Mouse (Mus musculus): Measurements from ENCODE around the gene Acp7.
A peak's percentile ranks its signal among the peaks of the same experiment; 100 is the strongest.

The Acp7 gene

GRCm38 (mm10) chr7:28601668-28602067 is 29.5 kb downstream of the Acp7 start:
- DNase-seq (ENCODE audit: low spot score), result peak; percentile 78

GRCm38 (mm10) chr7:28601029-28601428 is 30.1 kb downstream of the Acp7 start:
- DNase-seq (ENCODE audit: low spot score), result peak; percentile 68

- DNase-seq (ENCODE audit: low spot score), result no peak
Observed at GRCm38 (mm10) chr7:28598951-28599350, 32.2 kb downstream of the Acp7 start.

GRCm38 (mm10) chr7:28597642-28598446 is 33.3 kb downstream of the Acp7 start, which contains the start of the genes Samd4b and Pak4:
TSS of gene Samd4b (minus strand) at chr7:28598144.
TSS of gene Pak4 (minus strand) at chr7:28598185.
- DNase-seq (ENCODE audit: low spot score), result peak; percentile 99

GRCm38 (mm10) chr7:28597277-28597570 is 33.9 kb downstream of the Acp7 start:
- DNase-seq (ENCODE audit: low spot score), result no peak

- DNase-seq (ENCODE audit: low spot score), result no peak
Observed at GRCm38 (mm10) chr7:28596436-28597276, 34.5 kb downstream of the Acp7 start.

- DNase-seq (ENCODE audit: low spot score), result no peak
Observed at GRCm38 (mm10) chr7:28595751-28596435, 35.2 kb downstream of the Acp7 start.

- no peak for DNase-seq (ENCODE audit: low spot score)
Observed at GRCm38 (mm10) chr7:28593206-28594111, 37.7 kb downstream of the Acp7 start.

- no peak for DNase-seq (ENCODE audit: low spot score)
Observed at GRCm38 (mm10) chr7:28591862-28592261, 39.3 kb downstream of the Acp7 start.

- DNase-seq (ENCODE audit: low spot score), result no peak
Observed at GRCm38 (mm10) chr7:28587644-28588043, 43.5 kb downstream of the Acp7 start.

GRCm38 (mm10) chr7:28586663-28587411 is 44.3 kb downstream of the Acp7 start:
- no peak for DNase-seq (ENCODE audit: low spot score)

- DNase-seq (ENCODE audit: low spot score), result no peak
Observed at GRCm38 (mm10) chr7:28585001-28585400, 46.1 kb downstream of the Acp7 start.

- DNase-seq (ENCODE audit: low spot score), result no peak
Observed at GRCm38 (mm10) chr7:28584468-28584867, 46.7 kb downstream of the Acp7 start.

- DNase-seq (ENCODE audit: low spot score), result no peak
Observed at GRCm38 (mm10) chr7:28583570-28584344, 47.4 kb downstream of the Acp7 start.

GRCm38 (mm10) chr7:28582841-28583240 is 48.3 kb downstream of the Acp7 start:
- no peak for DNase-seq (ENCODE audit: low spot score)

GRCm38 (mm10) chr7:28581721-28582120 is 49.4 kb downstream of the Acp7 start:
- DNase-seq (ENCODE audit: low spot score), result no peak

- DNase-seq (ENCODE audit: low spot score), result no peak
Observed at GRCm38 (mm10) chr7:28579826-28580225, 51.3 kb downstream of the Acp7 start.

- no peak for DNase-seq (ENCODE audit: low spot score)
Observed at GRCm38 (mm10) chr7:28578543-28579053, 52.5 kb downstream of the Acp7 start.

GRCm38 (mm10) chr7:28577826-28578542 is 53.1 kb downstream of the Acp7 start:
- DNase-seq (ENCODE audit: low spot score), result no peak
